Mouse (Mus musculus): ENCODE measurements around the gene Ppef2.
"Not testable (repeated sequence)": the region's sequence is repeated elsewhere in the genome, so short reads cannot be mapped to it uniquely, and the experiment has no call there.

Gene Ppef2

DNA sequence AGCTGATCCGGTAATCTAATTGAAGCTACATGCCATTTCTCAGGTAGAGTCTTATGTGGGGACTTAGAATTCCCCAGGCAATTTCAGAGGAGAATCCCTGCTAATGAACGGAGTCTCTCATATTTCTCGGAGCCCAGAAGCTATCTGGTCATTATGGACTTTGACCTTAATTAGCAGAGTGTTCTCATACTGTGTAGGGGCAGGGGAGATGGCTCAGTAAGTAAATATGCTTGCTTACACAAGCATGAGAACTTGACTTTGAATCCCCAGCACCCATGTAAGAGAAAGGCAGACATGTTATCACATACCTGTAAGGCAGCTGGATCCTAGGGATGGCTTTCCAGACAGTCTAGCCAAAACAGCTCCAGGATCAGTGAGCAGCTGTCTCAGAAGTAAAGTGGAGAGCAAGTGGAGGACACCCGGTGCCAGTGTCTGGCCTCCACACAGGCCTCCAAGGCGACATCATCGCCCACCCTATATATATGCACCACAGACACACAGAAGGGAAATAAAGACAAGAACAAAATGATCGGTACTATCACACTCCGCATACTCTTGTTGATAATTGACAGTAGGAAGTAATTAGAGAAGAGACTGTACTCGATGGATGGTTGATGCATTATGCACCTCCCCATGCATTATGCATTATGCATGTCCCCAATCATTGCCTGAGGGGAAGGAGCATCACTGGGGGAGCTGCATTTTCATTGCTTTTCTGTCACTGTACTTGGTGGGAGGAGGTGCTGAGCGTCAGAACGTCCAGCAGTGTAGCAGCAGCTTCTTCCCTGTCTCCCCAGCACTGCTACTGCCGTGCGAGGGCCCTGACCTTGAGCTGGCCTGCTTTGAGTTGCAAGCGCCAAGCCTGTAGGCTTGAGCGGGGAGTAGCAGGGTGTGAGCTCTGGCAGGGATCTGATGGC lies 58.9 kb downstream of the Ppef2 start:
- DNase-seq (ENCODE audit: low read depth in 2 of 2, low spot score in 2 of 2), result no peak

DNA sequence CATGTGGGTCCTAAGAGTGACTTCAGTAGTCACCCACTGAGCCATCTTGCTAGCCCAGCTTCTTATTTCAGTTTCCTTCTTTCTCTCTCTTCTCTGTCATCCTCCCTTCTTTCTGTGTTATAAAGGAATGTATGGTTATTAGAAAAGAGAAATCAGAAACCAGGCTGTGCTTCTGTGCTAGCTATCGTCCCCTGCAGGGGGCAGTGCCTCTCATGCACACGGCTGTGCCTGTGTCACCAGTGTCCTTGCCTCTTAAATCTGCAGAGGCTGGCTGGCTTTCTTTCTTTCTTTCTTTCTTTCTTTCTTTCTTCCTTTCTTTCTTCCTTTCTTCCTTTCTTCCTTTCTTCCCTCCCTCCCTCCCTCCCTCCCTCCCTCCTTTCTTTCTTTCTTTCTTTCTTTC lies 60.4 kb downstream of the Ppef2 start:
- DNase-seq (ENCODE audit: low read depth in 2 of 2, low spot score in 2 of 2), result not testable (repeated sequence)

GRCm38 (mm10) chr5:92188881-92189483 lies 67.1 kb downstream of the Ppef2 start:
- no peak for DNase-seq (ENCODE audit: low read depth in 2 of 2, low spot score in 2 of 2)

DNA sequence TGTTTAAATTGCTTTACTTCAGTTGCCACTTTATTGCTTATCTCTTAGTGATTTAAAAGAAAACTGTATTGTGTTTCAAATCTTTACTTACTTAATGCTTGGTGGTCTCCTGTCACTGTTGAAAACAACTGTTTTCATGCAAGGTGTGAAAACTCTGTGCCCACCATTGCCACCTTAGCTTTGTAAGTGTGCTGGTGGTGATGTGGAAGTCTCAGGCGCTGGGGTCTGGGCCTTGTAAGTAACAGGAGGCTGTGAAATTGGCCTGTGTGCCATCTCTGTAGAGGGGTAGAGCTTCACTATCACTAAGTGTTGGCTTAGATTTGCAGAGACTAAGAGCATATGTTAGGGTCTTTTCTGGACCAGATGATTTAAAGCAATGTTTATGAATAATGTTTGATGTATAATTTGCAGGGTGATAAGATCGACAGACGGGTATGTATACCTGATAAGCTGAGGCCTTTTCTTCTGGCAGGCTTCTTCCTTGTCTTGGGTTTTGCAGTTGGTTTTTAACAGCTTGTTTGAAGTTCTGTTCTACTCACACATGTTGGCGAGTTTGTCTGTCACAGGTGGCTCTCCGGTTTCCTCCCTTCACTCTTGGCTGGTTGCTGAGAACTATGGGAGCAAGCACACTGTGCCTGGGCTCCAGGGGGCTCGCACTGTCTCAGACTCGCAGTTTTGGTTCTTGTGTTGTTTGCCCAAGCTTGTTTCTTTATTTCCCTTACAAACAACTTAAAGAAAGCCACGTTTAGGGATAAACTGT lies 72.8 kb downstream of the Ppef2 start:
- peak in 1 of 2 experiments; percentile 11 for DNase-seq (ENCODE audit: low read depth in 2 of 2, low spot score in 2 of 2)

Measured in CD8-positive naive resting alpha-beta T cell, adult 2 months (primary cell).